Mouse (Mus musculus) limb, embryonic 14.5 days (tissue): ENCODE measurements around the gene Guf1. TPM values are rescaled to one million over a fixed set of nuclear protein-coding genes. Genes with fewer than 3 reads are reported as not detected.

Experiments
- ATAC-seq: fragments of 200-750 bp; cut with Nextera tagmentation; 2 replicates; pipeline ENCODE4 v1.8.0; 2017; ENCODE audit warnings: low read depth, moderate number of reproducible peaks, moderate TSS enrichment; ENCODE audit not compliant: low FRiP score
- DNase-seq: peaks from one replicate; pipeline ENCODE4 v3.0.0-alpha.2; 2015; ENCODE audit warnings: low spot score
- H3K27ac ChIP-seq: fragments of 300-500 bp; sonication (generic); replicated peaks from 2 replicates; pipeline ENCODE4 v1.5.1; 2014; ENCODE audit warnings: low read depth, mild to moderate bottlenecking, low read length, moderate library complexity, mixed read lengths
- H3K27me3 ChIP-seq: fragments of 300-500 bp; sonication (generic); 2 replicates; pipeline ENCODE4 v1.6.1; 2014; ENCODE audit warnings: low read length, mixed read lengths; ENCODE audit not compliant: control insufficient read depth, insufficient read depth
- H3K36me3 ChIP-seq: fragments of 300-500 bp; sonication (generic); 2 replicates; pipeline ENCODE4 v1.6.1; 2014; ENCODE audit warnings: mild to moderate bottlenecking, low read length, moderate library complexity, mixed read lengths; ENCODE audit not compliant: control insufficient read depth, insufficient read depth
- H3K4me1 ChIP-seq: fragments of 300-500 bp; sonication (generic); 2 replicates; pipeline ENCODE4 v1.6.1; 2014; ENCODE audit warnings: antibody characterized with exemption, low read length, mixed read lengths; ENCODE audit not compliant: control insufficient read depth, insufficient read depth
- H3K4me2 ChIP-seq: fragments of 300-500 bp; sonication (generic); replicated peaks from 2 replicates; pipeline ENCODE4 v1.6.1; 2014; ENCODE audit warnings: low read depth, mild to moderate bottlenecking, low read length, moderate library complexity; ENCODE audit not compliant: severe bottlenecking
- H3K4me3 ChIP-seq: fragments of 300-500 bp; sonication (generic); replicated peaks from 2 replicates; pipeline ENCODE4 v1.5.1; 2014; ENCODE audit warnings: low read length
- H3K9ac ChIP-seq: fragments of 300-500 bp; sonication (generic); 2 replicates; pipeline ENCODE4 v1.6.1; 2014; ENCODE audit warnings: mild to moderate bottlenecking, low read depth, low read length, moderate library complexity; ENCODE audit not compliant: severe bottlenecking
- H3K9me3 ChIP-seq: fragments of 300-500 bp; sonication (generic); 2 replicates; pipeline ENCODE4 v1.6.1; 2016; ENCODE audit warnings: low read length; ENCODE audit not compliant: control insufficient read depth
- POLR2A ChIP-seq: fragments of 200-500 bp; IDR thresholded peaks from 2 replicates; pipeline ENCODE4 v1.8.0; 2012; ENCODE audit warnings: inconsistent platforms, mild to moderate bottlenecking, moderate library complexity, borderline replicate concordance; ENCODE audit not compliant: insufficient read depth, insufficient read length; ENCODE audit errors: extremely low read depth
- WGBS: fragments of 180-500 bp; shearing (Covaris S2); extraction: QIAGEN DNeasy Blood & Tissue Kit; methylation state at CpG from one replicate; pipeline ENCODE4 v1.1.7; 2014; 5-methylcytosine and 5-hydroxymethylcytosine counted together
- polyA plus RNA-seq, 2 experiments: library from polyadenylated mRNA; depleted of rRNA in 1 of 2; stranded (reverse) in 1 of 2; unstranded in 1 of 2; fragments of >200 nt; fragmentation: Nextera tagmentation in 1 of 2; extraction: Ambion mirVana in 1 of 2; gene quantifications; 2 replicates each; pipeline versions ENCODE4 v1.2.1 to v1.2.3; 2012 to 2014

Gene Guf1
- polyA plus RNA-seq (2012; rRNA removed) = 66.4 and 70.0 TPM in 2 replicates
- 47.3 and 59.9 TPM in 2 replicates for polyA plus RNA-seq (2014; fragmentation: Nextera tagmentation; extraction: Ambion mirVana)

GRCm38 (mm10) chr5:69556628-69557403 lies at the start of gene Guf1:
Gene Guf1, plus strand, starts transcription at chr5:69556923.
- Histone ChIP-seq H3K9ac (peak within 1 kb of the TSS; percentile 98), H3K4me3 (peak within 1 kb of the TSS; percentile 95), H3K4me2 (peak within 1 kb of the TSS; percentile 67), H3K27me3 (no peaks in the 10 kb centered on the region), H3K4me1 (0 out of 2 replicates have a peak, but pooled peaks cover 6% of the 10 kb centered on the region), H3K27ac (peak within 1 kb of the TSS; percentile 87), H3K9me3 (no peaks in the 10 kb centered on the region), H3K36me3 (peaks cover 17% of the 10 kb centered on the region)
- 1% methylated on average over 52 of the region's 72 CpGs for WGBS
- peak; percentile 91 for ATAC-seq
- peak; percentile 52; the same call in 1 of the 2 replicates for TF ChIP-seq POLR2A
- DNase-seq = peak; percentile 81

DNA sequence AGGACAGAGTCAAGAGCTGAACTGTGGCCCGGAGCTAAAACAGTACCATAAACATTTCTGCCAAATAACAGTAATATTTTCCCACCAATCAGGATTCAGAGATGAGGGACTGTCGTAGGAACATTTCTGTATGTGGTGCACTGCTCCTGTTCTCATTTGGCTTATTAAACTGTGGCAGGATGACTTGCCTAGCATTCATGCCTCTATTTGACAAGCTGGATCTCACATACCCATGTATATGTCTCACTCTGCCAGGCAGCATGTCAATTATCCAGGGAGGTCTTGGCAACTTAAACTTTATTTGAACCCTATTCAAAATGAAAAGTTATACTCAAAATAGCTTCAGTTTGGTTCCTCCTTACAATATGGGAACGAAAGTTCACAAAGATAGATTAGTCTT lies 49.7 kb upstream of the Guf1 start:
- ATAC-seq (no peak), DNase-seq (no peak)
- H3K9ac ChIP-seq = no peak overlapping the region
- H3K9me3 ChIP-seq = no peaks in the 10 kb centered on the region
- no peak overlapping the region for H3K4me2 ChIP-seq
- no peaks in the 10 kb centered on the region for H3K27me3 ChIP-seq
- H3K36me3 ChIP-seq = no peaks in the 10 kb centered on the region
- TF ChIP-seq POLR2A = no peak
- no peaks in the 10 kb centered on the region for H3K4me1 ChIP-seq
- H3K27ac ChIP-seq = no peak overlapping the region
- 87% methylated on average over 3 of the region's 3 CpGs for WGBS
- no peak overlapping the region for H3K4me3 ChIP-seq

GRCm38 (mm10) chr5:69511631-69512030 lies 45.1 kb upstream of the Guf1 start:
- no peak for DNase-seq
- no peak for TF ChIP-seq POLR2A
- H3K27me3 ChIP-seq = no peaks in the 10 kb centered on the region
- H3K4me3 ChIP-seq = no peak overlapping the region
- H3K36me3 ChIP-seq = no peaks in the 10 kb centered on the region
- no peak for ATAC-seq
- H3K9me3 ChIP-seq = no peaks in the 10 kb centered on the region
- no peak overlapping the region for H3K9ac ChIP-seq
- 32% methylated on average over 3 of the region's 3 CpGs for WGBS
- H3K4me2 ChIP-seq = no peak overlapping the region
- no peaks in the 10 kb centered on the region for H3K4me1 ChIP-seq
- no peak overlapping the region for H3K27ac ChIP-seq

DNA sequence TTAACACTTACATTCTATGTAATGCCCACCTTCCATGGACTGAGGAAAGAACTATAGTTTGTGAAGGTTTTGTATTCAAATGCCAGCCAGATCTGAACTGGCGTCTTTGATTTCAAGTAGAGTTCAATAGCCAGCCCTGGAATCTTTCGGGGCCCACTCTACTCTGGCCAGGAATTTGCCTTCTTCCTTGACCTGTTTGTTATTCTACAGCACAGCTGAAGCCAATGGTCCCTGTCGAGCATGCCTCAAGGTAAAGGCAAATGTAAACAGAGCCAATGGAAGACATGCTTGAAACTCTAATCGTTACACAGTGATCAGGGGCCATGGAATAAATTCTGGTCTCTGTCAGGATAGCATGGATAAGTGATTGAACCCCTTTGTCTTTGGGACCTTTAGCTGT lies 44.5 kb upstream of the Guf1 start:
- ATAC-seq (no peak), DNase-seq (no peak)
- H3K4me2 ChIP-seq = no peak overlapping the region
- no peaks in the 10 kb centered on the region for H3K4me1 ChIP-seq
- no peak overlapping the region for H3K27ac ChIP-seq
- H3K9ac ChIP-seq = no peak overlapping the region
- no peaks in the 10 kb centered on the region for H3K36me3 ChIP-seq
- WGBS = 64% methylated on average over 4 of the region's 4 CpGs
- H3K4me3 ChIP-seq = no peak overlapping the region
- no peaks in the 10 kb centered on the region for H3K9me3 ChIP-seq
- H3K27me3 ChIP-seq = no peaks in the 10 kb centered on the region
- TF ChIP-seq POLR2A = no peak

DNA sequence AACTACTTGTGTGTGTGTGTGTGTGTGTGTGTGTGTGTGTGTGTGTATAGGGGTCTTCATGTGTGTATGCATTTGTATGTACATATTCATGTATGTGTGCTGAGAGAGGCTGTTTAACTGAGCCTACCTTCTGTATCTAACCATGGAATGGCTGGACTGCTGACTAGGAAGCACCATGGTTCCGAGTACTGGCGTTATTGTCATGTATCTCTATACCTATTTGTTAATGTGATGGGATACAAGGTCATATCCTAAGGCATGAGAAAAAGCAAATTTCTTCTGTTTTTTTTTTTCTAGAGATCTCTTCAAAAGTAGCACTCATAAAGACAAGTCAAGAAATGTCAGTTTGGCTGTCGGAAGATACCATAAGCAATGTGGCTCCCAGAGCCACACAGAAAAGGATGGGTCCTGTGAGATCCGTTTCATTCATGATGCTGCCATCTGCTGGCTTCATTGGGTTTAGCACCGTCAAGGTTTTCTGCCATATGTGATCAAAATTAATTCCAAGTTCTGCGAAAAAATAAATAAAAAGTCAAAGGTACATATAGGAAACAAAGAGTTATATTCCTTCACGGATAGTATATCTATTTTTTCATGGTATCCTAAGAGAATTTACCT lies 36.0 kb upstream of the Guf1 start:
- Histone ChIP-seq H3K36me3 (no peaks in the 10 kb centered on the region), H3K9me3 (no peaks in the 10 kb centered on the region), H3K27me3 (no peaks in the 10 kb centered on the region), H3K9ac (no peak overlapping the region), H3K4me3 (no peak overlapping the region), H3K4me1 (no peaks in the 10 kb centered on the region), H3K4me2 (no peak overlapping the region), H3K27ac (no peak overlapping the region)
- DNase-seq (peak; percentile 27), ATAC-seq (no peak)
- WGBS = 36% methylated on average over 7 of the region's 7 CpGs
- no peak for TF ChIP-seq POLR2A
